ENCODE assay signal across 8 mouse cellular contexts in the genomic region with DNA sequence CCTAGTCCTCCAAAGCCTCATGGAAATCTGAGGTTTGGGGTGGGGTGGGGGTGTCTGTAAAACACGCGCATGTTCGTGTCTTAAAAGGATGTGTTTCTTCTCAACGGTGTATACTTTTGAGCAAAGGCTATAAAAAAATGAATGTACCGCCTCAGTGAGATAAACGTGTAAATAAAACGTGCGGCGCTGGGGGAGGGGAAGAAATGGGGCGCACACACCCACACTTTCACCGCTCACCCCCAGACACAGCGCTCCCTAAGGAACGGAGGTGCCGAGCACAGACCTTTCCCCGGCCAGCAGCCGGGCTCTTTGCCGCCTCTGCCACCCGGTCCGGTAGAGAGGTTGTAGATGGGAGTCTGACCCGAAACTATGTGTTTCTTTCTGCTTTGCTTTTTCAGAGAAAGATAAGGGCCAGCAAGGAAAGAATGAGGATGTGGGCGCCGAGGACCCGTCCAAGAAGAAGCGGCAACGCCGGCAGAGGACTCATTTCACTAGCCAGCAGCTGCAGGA. TPM values are rescaled to one million over a fixed set of nuclear protein-coding genes. Genes with fewer than 3 reads are reported as not detected.
DNase-seq lines count a peak whose midpoint lies in the region; ATAC-seq and TF ChIP-seq lines count a peak whose summit lies in the region.

No protein-coding gene starts in this region.

- intact Hi-C loops in heart, postnatal 25 days (cut with DNase I) = loop anchor here (5.0 kb wide), 1 partner anchor 1578 kb away; no protein-coding TSS in a partner anchor
- intact Hi-C loops in left cerebral cortex, postnatal 25 days (cut with DNase I) = loop anchor here (5.0 kb wide), 2 partner anchors 1583 to 1892 kb away; partner anchors contain the start of gene Neurog2

- under 1% methylated on average over 26 of the region's 26 CpGs for WGBS in heart, embryonic 11.5 days (ENCODE audit: insufficient replicate concordance)
- WGBS in heart, embryonic 16.5 days = 1% methylated on average over 26 of the region's 26 CpGs
- under 1% methylated on average over 26 of the region's 26 CpGs for WGBS in midbrain, embryonic 13.5 days

- H3K4me1 ChIP-seq in heart, embryonic 11.5 days (ENCODE audit: control insufficient read depth, insufficient read depth, low read length) = peaks cover 14% of the 10 kb centered on the region; the same call in 1 of the 2 replicates
- peaks cover 0 to 10% of the 10 kb centered on the region in 2 experiments; a peak in 1 of 4 replicates for H3K4me1 ChIP-seq in ES-E14 (ENCODE audit: control insufficient read depth in 2 of 2, insufficient read depth in 2 of 2, low read length in 2 of 2, poor library complexity in 1 of 2)
- H3K4me1 ChIP-seq in heart, embryonic 16.5 days (ENCODE audit: control insufficient read depth, insufficient read depth, low read length) = 0 out of 2 replicates have a peak, but pooled peaks cover 7% of the 10 kb centered on the region
- H3K4me1 ChIP-seq in midbrain, embryonic 13.5 days (replicated peaks) = peaks cover 30% of the 10 kb centered on the region

- no peak for ATAC-seq in heart, embryonic 11.5 days (replicated peaks; ENCODE audit: insufficient number of reproducible peaks, low FRiP score, low TSS enrichment)
- ATAC-seq in heart, embryonic 16.5 days (replicated peaks; ENCODE audit: extremely low read depth, insufficient read depth, low FRiP score) = no peak
- ATAC-seq in midbrain, embryonic 13.5 days = no peak

- H3K36me3 ChIP-seq in heart, embryonic 11.5 days (ENCODE audit: control insufficient read depth, insufficient read depth, low read length) = no peaks in the 10 kb centered on the region
- no peaks in the 10 kb centered on the region for H3K36me3 ChIP-seq in ES-E14 (ENCODE audit: control insufficient read depth, insufficient read depth, low read length, poor library complexity, severe bottlenecking)
- H3K36me3 ChIP-seq in heart, embryonic 16.5 days (ENCODE audit: control insufficient read depth, insufficient read depth) = no peaks in the 10 kb centered on the region
- no peaks in the 10 kb centered on the region for H3K36me3 ChIP-seq in midbrain, embryonic 13.5 days

- DNase-seq in heart, postnatal 25 days (ENCODE audit: low spot score) = no peak
- no peak for DNase-seq in ES-E14 (ENCODE audit: low read depth, low spot score)
- DNase-seq in left cerebral cortex, postnatal 25 days (ENCODE audit: low spot score in 2 of 2) = no peak
- DNase-seq in layer of hippocampus, postnatal 36 days = no peak
- DNase-seq in ovary, postnatal 14 days (ENCODE audit: low spot score) = no peak

- peak overlapping the region; percentile 50 for H3K27ac ChIP-seq in heart, embryonic 11.5 days (ENCODE audit: low read depth, low read length)
- no peak overlapping the region for H3K27ac ChIP-seq in ES-E14 (ENCODE audit: insufficient read depth, low read depth, low read length, poor library complexity, severe bottlenecking)
- peak overlapping the region; percentile 69; the same call in 1 of the 2 replicates for H3K27ac ChIP-seq in heart, embryonic 16.5 days (ENCODE audit: low read length)
- peak overlapping the region; percentile 59 for H3K27ac ChIP-seq in midbrain, embryonic 13.5 days

- no peaks in the 10 kb centered on the region for H3K9me3 ChIP-seq in heart, embryonic 11.5 days (replicated peaks; ENCODE audit: control insufficient read depth, low read length)
- no peaks in the 10 kb centered on the region for H3K9me3 ChIP-seq in ES-E14 (ENCODE audit: control insufficient read depth, insufficient read depth, low read depth, low read length)
- H3K9me3 ChIP-seq in heart, embryonic 16.5 days (replicated peaks; ENCODE audit: control insufficient read depth, low read length) = no peaks in the 10 kb centered on the region
- no peaks in the 10 kb centered on the region for H3K9me3 ChIP-seq in midbrain, embryonic 13.5 days

- H3K4me3 ChIP-seq in heart, embryonic 11.5 days (ENCODE audit: low read depth, low read length) = peak overlapping the region; percentile 70
- peak overlapping the region; percentile 64 to 70; a peak in 3 of 4 replicates for H3K4me3 ChIP-seq in ES-E14 (ENCODE audit: insufficient read depth in 1 of 2, low read depth in 1 of 2, low read length in 2 of 2, poor library complexity in 1 of 2, severe bottlenecking in 1 of 2)
- H3K4me3 ChIP-seq in heart, embryonic 16.5 days (ENCODE audit: low read length) = peak overlapping the region; percentile 66
- H3K4me3 ChIP-seq in midbrain, embryonic 13.5 days (replicated peaks) = peak overlapping the region; percentile 51

- H3K27me3 ChIP-seq in heart, embryonic 11.5 days (ENCODE audit: control insufficient read depth, insufficient read depth, low read length) = peaks cover 77% of the 10 kb centered on the region
- peaks cover 61% of the 10 kb centered on the region for H3K27me3 ChIP-seq in heart, embryonic 16.5 days (ENCODE audit: control insufficient read depth, insufficient read depth, low read length)
- H3K27me3 ChIP-seq in midbrain, embryonic 13.5 days = peaks cover 96% of the 10 kb centered on the region

- in situ Hi-C loops in ES-E14 (cut with MboI; ENCODE audit: low sequenced_read_pairs in 2 of 2, unreplicated experiment in 2 of 2) = loop anchor here in 1 of 2 experiments (25.0 kb wide), 1 partner anchor 1897 kb away; the partner anchor contains the start of gene Lef1

- peak overlapping the region; percentile 97 for H3K4me2 ChIP-seq in heart, embryonic 11.5 days
- H3K4me2 ChIP-seq in heart, embryonic 16.5 days (ENCODE audit: low read depth, low read length) = peak overlapping the region; percentile 86
- peak overlapping the region; percentile 76 for H3K4me2 ChIP-seq in midbrain, embryonic 13.5 days (replicated peaks)

- peak overlapping the region; percentile 73 for H3K9ac ChIP-seq in heart, embryonic 11.5 days (ENCODE audit: low read depth, low read length)
- peak overlapping the region; percentile 66; the same call in 1 of the 2 replicates for H3K9ac ChIP-seq in ES-E14 (ENCODE audit: insufficient read depth, low read depth, low read length, poor library complexity, severe bottlenecking)
- peak overlapping the region; percentile 67 for H3K9ac ChIP-seq in heart, embryonic 16.5 days (ENCODE audit: low read length)
- H3K9ac ChIP-seq in midbrain, embryonic 13.5 days (replicated peaks) = peak overlapping the region; percentile 61

TF ChIP-seq in ES-E14, 5 proteins besides CTCF, POLR2A, EP300 and RAD21:
- TF ChIP-seq MAFK (IDR thresholded peaks at IDR 0.05; ENCODE audit: insufficient read depth, low read depth, low read length) (no peak), ZNF384 (IDR thresholded peaks at IDR 0.05; ENCODE audit: low read depth, low read length) (no peak), ZC3H11A (IDR thresholded peaks at IDR 0.05; ENCODE audit: borderline replicate concordance, low read depth, low read length) (no peak), CHD2 (IDR thresholded peaks at IDR 0.05; ENCODE audit: low read depth, low read length) (no peak), HCFC1 (IDR thresholded peaks at IDR 0.05; ENCODE audit: borderline replicate concordance, insufficient read depth, low read length) (no peak)

RNA-seq across cellular contexts. Expression of gene Pitx2, which starts 15.6 kb away (rescaled TPM):
- 32.7 and 32.8 TPM in 2 replicates for polyA plus RNA-seq in heart, embryonic 11.5 days (2014; fragmentation: Nextera tagmentation; extraction: Ambion mirVana)
- total RNA-seq in heart, postnatal 25 days (2021) = 1 to 10 TPM; 1.3 TPM
- total RNA-seq in ES-E14 (2012; rRNA removed) = 2.9 and 9.8 TPM in 2 replicates
- 16.3 and 26.9 TPM in 2 replicates for polyA plus RNA-seq in heart, embryonic 16.5 days (2015; fragmentation: Nextera tagmentation; extraction: Ambion mirVana)
- 59.2 and 101 TPM in 2 replicates for polyA plus RNA-seq in midbrain, embryonic 13.5 days (2015; fragmentation: Nextera tagmentation; extraction: Ambion mirVana)
- 1 to 10 TPM in 1 of 2 experiments, not detected in 1; 1.3 TPM for total RNA-seq in left cerebral cortex, postnatal 25 days (2021)
- not detected for total RNA-seq in layer of hippocampus, postnatal 36 days (2021)
